Mouse (Mus musculus): ENCODE results near the gene Defa22. TPM values are rescaled to one million over a fixed set of nuclear protein-coding genes. Genes with fewer than 3 reads are reported as not detected.
"Not testable (repeated sequence)": the region's sequence is repeated elsewhere in the genome, so short reads cannot be mapped to it uniquely, and the experiment has no call there.

The Defa22 gene
- not detected for total RNA-seq (2021)

- intact Hi-C loops (cut with DNase I); DNase-seq (ENCODE audit: low spot score): not testable (repeated sequence)
Observed at GRCm38 (mm10) chr8:21161977-21162376, at the start of gene Defa22. TSS of gene Defa22 (plus strand) at chr8:21162277.

GRCm38 (mm10) chr8:21134342-21134741 lies 27.7 kb upstream of the Defa22 start, which contains the start of gene Defa30:
TSS of gene Defa30 (plus strand) at chr8:21134642.
- intact Hi-C loops (cut with DNase I); DNase-seq (ENCODE audit: low spot score): not testable (repeated sequence)

GRCm38 (mm10) chr8:21191314-21191713 lies 29.2 kb downstream of the Defa22 start, which contains the start of gene Defa31:
TSS of gene Defa31 (plus strand) at chr8:21191614.
- DNase-seq (ENCODE audit: low spot score); intact Hi-C loops (cut with DNase I): not testable (repeated sequence)

- DNase-seq (ENCODE audit: low spot score); intact Hi-C loops (cut with DNase I): not testable (repeated sequence)
Observed at GRCm38 (mm10) chr8:21201261-21201660, 39.2 kb downstream of the Defa22 start, which contains the start of gene Gm15293. TSS of gene Gm15293 (plus strand) at chr8:21201561.

Other genes with a start within 250 kb of the Defa22 start
- not detected for gene Gm6040, start 240.2 kb upstream of the Defa22 start, total RNA-seq (2021)
- not detected for gene AY761185, start 217.6 kb upstream of the Defa22 start, total RNA-seq (2021)
- gene Defa21, start 136.7 kb upstream of the Defa22 start, total RNA-seq (2021), result not detected
- not detected for gene Defa23, start 107.2 kb upstream of the Defa22 start, total RNA-seq (2021)
- gene Defa35, start 97.2 kb upstream of the Defa22 start, total RNA-seq (2021), result not detected
- gene Defa25, start 77.8 kb upstream of the Defa22 start, total RNA-seq (2021), result not detected
- not detected for gene Gm14851, start 66.2 kb upstream of the Defa22 start, total RNA-seq (2021)
- gene Defa30, start 27.6 kb upstream of the Defa22 start, total RNA-seq (2021), result not detected
- not detected for gene Defa31, start 29.3 kb downstream of the Defa22 start, total RNA-seq (2021)
- not detected for gene Gm15293, start 39.3 kb downstream of the Defa22 start, total RNA-seq (2021)
- gene Gm15292, start 87.5 kb downstream of the Defa22 start, total RNA-seq (2021), result not detected
- not detected for gene Defa27, start 153.3 kb downstream of the Defa22 start, total RNA-seq (2021)
- not detected for gene Defa29, start 164.7 kb downstream of the Defa22 start, total RNA-seq (2021)
- gene Defa2, start 216.2 kb downstream of the Defa22 start, total RNA-seq (2021), result not detected
- not detected for gene Defa33, start 229.5 kb downstream of the Defa22 start, total RNA-seq (2021)

Measured in heart, postnatal 25 days (tissue).